Mouse (Mus musculus) erythroblast, embryonic 14.5 days (primary cell): Measurements from ENCODE around the gene Entpd7. TPM values are rescaled to one million over a fixed set of nuclear protein-coding genes. Genes with fewer than 3 reads are reported as not detected.
A peak's percentile ranks its signal among the peaks of the same experiment; 100 is the strongest.

Source experiments
- H3K27me3 ChIP-seq: 2 replicates; pipeline ENCODE4 v1.6.1; 2012; ENCODE audit warnings: inconsistent platforms; ENCODE audit not compliant: control insufficient read depth
- H3K36me3 ChIP-seq: 2 replicates; pipeline ENCODE4 v1.6.1; 2012; ENCODE audit warnings: mild to moderate bottlenecking, inconsistent platforms; ENCODE audit not compliant: control insufficient read depth
- H3K4me1 ChIP-seq: 2 replicates; pipeline ENCODE4 v1.6.1; 2012; ENCODE audit warnings: inconsistent platforms; ENCODE audit not compliant: control insufficient read depth
- H3K4me3 ChIP-seq: replicated peaks from 2 replicates; pipeline ENCODE3; 2012; ENCODE audit warnings: moderate library complexity, mild to moderate bottlenecking, inconsistent platforms
- H3K9me3 ChIP-seq: 2 replicates; pipeline ENCODE4 v1.6.1; 2012; ENCODE audit warnings: low read length, inconsistent platforms, mixed read lengths; ENCODE audit not compliant: control insufficient read depth
- GATA1 ChIP-seq: IDR thresholded peaks from 2 replicates; pipeline ENCODE4 v1.6.1; 2012; ENCODE audit warnings: low read length, inconsistent platforms, mixed read lengths
- TAL1 ChIP-seq: IDR thresholded peaks from 3 replicates; pipeline ENCODE4 v1.6.1; 2012; ENCODE audit warnings: low read length, inconsistent platforms, mixed read lengths
- polyA plus RNA-seq: library from polyadenylated mRNA; stranded (reverse); fragments of >175 nt; gene quantifications from 2 replicates; pipeline ENCODE4 v1.2.3, GENCODE M21; 2012

Gene Entpd7
- polyA plus RNA-seq, 1 experiment: 0.04 TPM

GRCm38 (mm10) chr19:43711159-43711916 lies 21.9 kb downstream of the Entpd7 start:
- H3K4me3 ChIP-seq: peak overlapping the region; percentile 14
- H3K27me3 ChIP-seq: no peaks in the 10 kb centered on the region
- no peak for TF ChIP-seq GATA1
- TF ChIP-seq TAL1: no peak
- H3K4me1 ChIP-seq: peaks cover 14% of the 10 kb centered on the region
- no peaks in the 10 kb centered on the region for H3K9me3 ChIP-seq
- H3K36me3 ChIP-seq: peaks cover 6% of the 10 kb centered on the region

- Histone ChIP-seq H3K4me3 (no peak overlapping the region), H3K27me3 (no peaks in the 10 kb centered on the region), H3K4me1 (peaks cover 14% of the 10 kb centered on the region), H3K9me3 (no peaks in the 10 kb centered on the region), H3K36me3 (peaks cover 8% of the 10 kb centered on the region)
- no peak for TF ChIP-seq TAL1
- TF ChIP-seq GATA1: no peak
Observed at GRCm38 (mm10) chr19:43711971-43712370, 22.5 kb downstream of the Entpd7 start.

- Histone ChIP-seq H3K4me3 (no peak overlapping the region), H3K27me3 (no peaks in the 10 kb centered on the region), H3K36me3 (peaks cover 25% of the 10 kb centered on the region), H3K4me1 (no peaks in the 10 kb centered on the region), H3K9me3 (no peaks in the 10 kb centered on the region)
- TF ChIP-seq TAL1: no peak
- TF ChIP-seq GATA1: no peak
Observed at GRCm38 (mm10) chr19:43720061-43720460, 30.6 kb downstream of the Entpd7 start.

GRCm38 (mm10) chr19:43722891-43723290 lies 33.4 kb downstream of the Entpd7 start:
- no peak overlapping the region for H3K4me3 ChIP-seq
- no peaks in the 10 kb centered on the region for H3K27me3 ChIP-seq
- H3K4me1 ChIP-seq: peaks cover 7% of the 10 kb centered on the region
- no peaks in the 10 kb centered on the region for H3K9me3 ChIP-seq
- H3K36me3 ChIP-seq: peaks cover 32% of the 10 kb centered on the region
- no peak for TF ChIP-seq TAL1
- no peak for TF ChIP-seq GATA1

- peaks cover 7% of the 10 kb centered on the region for H3K4me1 ChIP-seq
- no peaks in the 10 kb centered on the region for H3K27me3 ChIP-seq
- TF ChIP-seq GATA1 (no peak), TAL1 (no peak)
- H3K36me3 ChIP-seq: peaks cover 26% of the 10 kb centered on the region
- H3K9me3 ChIP-seq: no peaks in the 10 kb centered on the region
- H3K4me3 ChIP-seq: no peak overlapping the region
Observed at GRCm38 (mm10) chr19:43723501-43723900, 34.0 kb downstream of the Entpd7 start.

GRCm38 (mm10) chr19:43724194-43724593 lies 34.7 kb downstream of the Entpd7 start:
- H3K9me3 ChIP-seq: no peaks in the 10 kb centered on the region
- TF ChIP-seq GATA1 (no peak), TAL1 (no peak)
- no peak overlapping the region for H3K4me3 ChIP-seq
- H3K36me3 ChIP-seq: peaks cover 22% of the 10 kb centered on the region
- H3K27me3 ChIP-seq: no peaks in the 10 kb centered on the region
- H3K4me1 ChIP-seq: peaks cover 7% of the 10 kb centered on the region

GRCm38 (mm10) chr19:43724821-43725220 lies 35.3 kb downstream of the Entpd7 start:
- H3K27me3 ChIP-seq: no peaks in the 10 kb centered on the region
- H3K36me3 ChIP-seq: peaks cover 22% of the 10 kb centered on the region

GRCm38 (mm10) chr19:43726510-43727146 lies 37.2 kb downstream of the Entpd7 start:
- Histone ChIP-seq H3K36me3 (peaks cover 19% of the 10 kb centered on the region), H3K27me3 (no peaks in the 10 kb centered on the region), H3K9me3 (no peaks in the 10 kb centered on the region), H3K4me3 (no peak overlapping the region), H3K4me1 (peaks cover 11% of the 10 kb centered on the region)
- TF ChIP-seq TAL1: no peak
- TF ChIP-seq GATA1: no peak

More at GRCm38 (mm10) chr19:43724821-43725220, 35.3 kb downstream of the Entpd7 start:
- peaks cover 10% of the 10 kb centered on the region for H3K4me1 ChIP-seq
- no peak for TF ChIP-seq TAL1
- TF ChIP-seq GATA1: no peak
- no peaks in the 10 kb centered on the region for H3K9me3 ChIP-seq
- no peak overlapping the region for H3K4me3 ChIP-seq

- Histone ChIP-seq H3K9me3 (no peaks in the 10 kb centered on the region), H3K4me3 (no peak overlapping the region), H3K36me3 (peaks cover 20% of the 10 kb centered on the region), H3K4me1 (peaks cover 11% of the 10 kb centered on the region), H3K27me3 (no peaks in the 10 kb centered on the region)
- TF ChIP-seq TAL1 (no peak), GATA1 (no peak)
Observed at GRCm38 (mm10) chr19:43729296-43730036, 40.0 kb downstream of the Entpd7 start.
